Mouse (Mus musculus) heart, embryonic 13.5 days (tissue): ENCODE results near the gene Pold2. TPM values are rescaled to one million over a fixed set of nuclear protein-coding genes. Genes with fewer than 3 reads are reported as not detected.
A peak's percentile ranks its signal among the peaks of the same experiment; 100 is the strongest.

Source experiments
- ATAC-seq: fragments of 200-750 bp; cut with Nextera tagmentation; 2 replicates; pipeline ENCODE4 v1.8.0; 2017; ENCODE audit warnings: moderate TSS enrichment; ENCODE audit not compliant: insufficient number of reproducible peaks, low FRiP score, low TSS enrichment; ENCODE audit errors: extremely low read depth
- H3K27ac ChIP-seq: fragments of 300-500 bp; sonication (generic); replicated peaks from 2 replicates; pipeline ENCODE4 v1.5.1; 2015; ENCODE audit warnings: moderate library complexity, mild to moderate bottlenecking, inconsistent platforms
- H3K27me3 ChIP-seq: fragments of 300-500 bp; sonication (generic); replicated peaks from 2 replicates; pipeline ENCODE4 v1.6.1; 2015; ENCODE audit warnings: mild to moderate bottlenecking, inconsistent platforms
- H3K36me3 ChIP-seq: fragments of 300-500 bp; sonication (generic); 2 replicates; pipeline ENCODE4 v1.6.1; 2015; ENCODE audit warnings: mild to moderate bottlenecking, inconsistent platforms
- H3K4me1 ChIP-seq: fragments of 300-500 bp; sonication (generic); 2 replicates; pipeline ENCODE4 v1.6.1; 2015; ENCODE audit warnings: inconsistent platforms
- H3K4me2 ChIP-seq: fragments of 300-500 bp; sonication (generic); 2 replicates; pipeline ENCODE4 v1.6.1; 2015; ENCODE audit warnings: inconsistent platforms, mild to moderate bottlenecking, moderate library complexity
- H3K4me3 ChIP-seq: fragments of 300-500 bp; sonication (generic); 2 replicates; pipeline ENCODE4 v1.5.1; 2015; ENCODE audit warnings: moderate library complexity, mild to moderate bottlenecking, inconsistent platforms
- H3K9ac ChIP-seq: fragments of 300-500 bp; sonication (generic); 2 replicates; pipeline ENCODE4 v1.6.1; 2015; ENCODE audit warnings: inconsistent platforms, mild to moderate bottlenecking, moderate library complexity
- H3K9me3 ChIP-seq: fragments of 300-500 bp; sonication (generic); 2 replicates; pipeline ENCODE4 v1.6.1; 2016; ENCODE audit warnings: inconsistent platforms
- WGBS: fragments of 180-500 bp; shearing (Covaris S2); methylation state at CpG from one replicate; pipeline ENCODE4 v1.1.7; 2015; ENCODE audit warnings: mixed read lengths; 5-methylcytosine and 5-hydroxymethylcytosine counted together
- polyA plus RNA-seq: library from polyadenylated mRNA; unstranded; fragments of >200 nt; fragmentation: Nextera tagmentation; extraction: Ambion mirVana; gene quantifications from 2 replicates; pipeline ENCODE4 v1.2.1, GENCODE M21; 2015

Pold2 gene
- 109 and 127 TPM in 2 replicates for polyA plus RNA-seq

GRCm38 (mm10) chr11:5877921-5878526 lies at the start of gene Pold2:
Pold2 (minus strand) TSS chr11:5878292.
- 0 out of 2 replicates have a peak, but pooled peaks cover 3% of the 10 kb centered on the region for H3K9me3 ChIP-seq
- H3K4me1 ChIP-seq = peaks cover 35% of the 10 kb centered on the region
- peak within 1 kb of the TSS; percentile 87 for H3K4me2 ChIP-seq
- peak within 1 kb of the TSS; percentile 73 for H3K4me3 ChIP-seq
- H3K27me3 ChIP-seq = no peaks in the 10 kb centered on the region
- under 1% methylated on average over 52 of the region's 52 CpGs for WGBS
- ATAC-seq = peak; percentile 97
- peaks cover 37% of the 10 kb centered on the region for H3K36me3 ChIP-seq
- peak within 1 kb of the TSS; percentile 90 for H3K27ac ChIP-seq
- H3K9ac ChIP-seq = peak within 1 kb of the TSS; percentile 86

DNA sequence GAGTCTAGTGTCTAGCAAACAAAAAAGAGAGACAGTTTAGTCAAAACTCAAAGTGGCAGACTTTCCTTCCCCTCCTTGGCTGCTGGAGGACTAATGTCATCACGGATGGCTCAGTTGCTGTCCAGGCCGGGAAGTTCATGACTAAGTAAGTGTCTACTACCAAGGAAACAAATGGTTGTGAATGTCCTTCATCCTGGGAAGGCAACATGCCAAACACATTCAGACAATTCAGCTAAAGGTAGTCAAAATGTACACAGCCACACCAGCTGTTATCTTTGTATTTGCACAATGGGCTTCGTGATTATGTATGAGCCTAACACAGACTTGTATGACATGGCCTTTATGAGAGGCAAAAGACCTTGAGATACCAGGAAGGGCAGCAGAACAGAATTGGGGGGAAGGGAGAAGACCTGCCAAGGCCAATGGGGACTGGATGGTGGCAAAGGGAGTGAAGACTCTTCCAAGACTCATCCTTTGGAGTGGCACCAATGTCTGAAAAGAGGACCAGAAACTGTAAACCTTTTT lies 48.7 kb upstream of the Pold2 start:
- Histone ChIP-seq H3K4me2 (no peak overlapping the region), H3K27me3 (no peaks in the 10 kb centered on the region; the same call in 1 of the 2 replicates), H3K36me3 (no peaks in the 10 kb centered on the region), H3K9ac (no peak overlapping the region), H3K4me1 (no peaks in the 10 kb centered on the region), H3K4me3 (no peak overlapping the region), H3K27ac (no peak overlapping the region), H3K9me3 (no peaks in the 10 kb centered on the region)
- WGBS = 76% methylated on average over 3 of the region's 3 CpGs
- ATAC-seq = no peak

- 59% methylated on average over 8 of the region's 8 CpGs for WGBS
- no peaks in the 10 kb centered on the region for H3K9me3 ChIP-seq
- H3K4me3 ChIP-seq = no peak overlapping the region
- H3K4me2 ChIP-seq = no peak overlapping the region
- no peaks in the 10 kb centered on the region for H3K36me3 ChIP-seq
- no peak overlapping the region for H3K9ac ChIP-seq
- peaks cover 8% of the 10 kb centered on the region; the same call in 1 of the 2 replicates for H3K4me1 ChIP-seq
- ATAC-seq = no peak
- H3K27ac ChIP-seq = no peak overlapping the region
- H3K27me3 ChIP-seq = peaks cover 5% of the 10 kb centered on the region; the same call in 1 of the 2 replicates
These were observed 46.6 kb upstream of the Pold2 start for GRCm38 (mm10) chr11:5924699-5925098.

- no peak overlapping the region for H3K9ac ChIP-seq
- H3K36me3 ChIP-seq = no peaks in the 10 kb centered on the region
- H3K27ac ChIP-seq = no peak overlapping the region
- peaks cover 5% of the 10 kb centered on the region; the same call in 1 of the 2 replicates for H3K27me3 ChIP-seq
- ATAC-seq = no peak
- no peak overlapping the region for H3K4me2 ChIP-seq
- peaks cover 26% of the 10 kb centered on the region for H3K4me1 ChIP-seq
- H3K9me3 ChIP-seq = no peaks in the 10 kb centered on the region
- WGBS = 38% methylated on average over 17 of the region's 17 CpGs
- no peak overlapping the region for H3K4me3 ChIP-seq
These were observed 42.4 kb upstream of the Pold2 start for GRCm38 (mm10) chr11:5920323-5920960.

DNA sequence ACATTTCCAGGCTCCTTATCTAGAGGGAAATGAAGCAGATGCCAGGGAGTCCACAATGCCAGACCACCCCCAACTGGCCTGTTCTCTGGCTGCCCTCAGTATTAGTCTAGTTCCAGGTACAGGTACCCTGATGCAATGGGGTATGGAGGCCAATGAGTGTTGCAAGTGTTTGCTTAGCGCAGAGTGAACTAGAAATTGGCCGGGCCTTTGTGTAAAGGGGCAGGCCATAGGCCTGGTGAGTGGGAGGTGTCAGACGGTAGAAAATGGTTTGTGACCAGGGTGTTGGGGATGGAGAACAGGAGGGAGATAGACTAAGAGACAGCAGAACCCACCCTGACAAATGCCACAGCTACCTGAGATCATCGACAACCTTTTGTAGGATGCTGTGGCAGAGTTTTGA lies 41.5 kb upstream of the Pold2 start:
- no peak overlapping the region for H3K9ac ChIP-seq
- H3K9me3 ChIP-seq = no peaks in the 10 kb centered on the region
- H3K4me1 ChIP-seq = peaks cover 28% of the 10 kb centered on the region
- no peak for ATAC-seq
- no peak overlapping the region for H3K4me3 ChIP-seq
- H3K36me3 ChIP-seq = no peaks in the 10 kb centered on the region
- peaks cover 5% of the 10 kb centered on the region; the same call in 1 of the 2 replicates for H3K27me3 ChIP-seq
- 87% methylated on average over 4 of the region's 4 CpGs for WGBS
- no peak overlapping the region for H3K27ac ChIP-seq
- H3K4me2 ChIP-seq = no peak overlapping the region

GRCm38 (mm10) chr11:5918111-5918510 lies 40.0 kb upstream of the Pold2 start:
- 62% methylated on average over 2 of the region's 2 CpGs for WGBS
- no peak for ATAC-seq
- Histone ChIP-seq H3K4me2 (no peak overlapping the region), H3K36me3 (no peaks in the 10 kb centered on the region), H3K27ac (no peak overlapping the region), H3K9me3 (no peaks in the 10 kb centered on the region), H3K4me1 (peaks cover 32% of the 10 kb centered on the region), H3K27me3 (peaks cover 5% of the 10 kb centered on the region; the same call in 1 of the 2 replicates), H3K9ac (no peak overlapping the region), H3K4me3 (no peak overlapping the region)

DNA sequence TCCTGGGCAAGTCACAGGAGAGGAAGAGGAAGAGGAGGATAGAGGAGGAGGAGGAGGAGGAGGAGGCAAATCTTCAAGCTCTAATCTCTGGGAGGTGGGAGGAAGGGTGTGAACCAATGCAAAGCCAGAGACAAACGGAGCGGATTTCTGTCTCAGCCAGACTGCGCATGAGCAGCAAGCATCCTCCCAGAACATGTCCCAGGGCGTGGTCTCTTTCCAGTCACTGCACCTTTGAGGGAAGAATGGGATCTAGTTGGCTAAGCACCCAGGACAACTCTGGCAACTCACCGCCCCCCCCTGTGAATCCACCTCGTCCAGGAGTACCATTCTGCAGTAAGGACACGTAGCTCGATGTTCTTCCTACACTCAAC lies 38.1 kb upstream of the Pold2 start:
- Histone ChIP-seq H3K9ac (no peak overlapping the region), H3K4me2 (no peak overlapping the region), H3K36me3 (no peaks in the 10 kb centered on the region), H3K27ac (no peak overlapping the region), H3K4me3 (no peak overlapping the region), H3K27me3 (0 out of 2 replicates have a peak, but pooled peaks cover 1% of the 10 kb centered on the region), H3K4me1 (peaks cover 36% of the 10 kb centered on the region), H3K9me3 (no peaks in the 10 kb centered on the region)
- ATAC-seq = no peak
- WGBS = 68% methylated on average over 8 of the region's 8 CpGs

- peaks cover 34% of the 10 kb centered on the region for H3K4me1 ChIP-seq
These were observed 37.5 kb upstream of the Pold2 start for GRCm38 (mm10) chr11:5915429-5916177.

DNA sequence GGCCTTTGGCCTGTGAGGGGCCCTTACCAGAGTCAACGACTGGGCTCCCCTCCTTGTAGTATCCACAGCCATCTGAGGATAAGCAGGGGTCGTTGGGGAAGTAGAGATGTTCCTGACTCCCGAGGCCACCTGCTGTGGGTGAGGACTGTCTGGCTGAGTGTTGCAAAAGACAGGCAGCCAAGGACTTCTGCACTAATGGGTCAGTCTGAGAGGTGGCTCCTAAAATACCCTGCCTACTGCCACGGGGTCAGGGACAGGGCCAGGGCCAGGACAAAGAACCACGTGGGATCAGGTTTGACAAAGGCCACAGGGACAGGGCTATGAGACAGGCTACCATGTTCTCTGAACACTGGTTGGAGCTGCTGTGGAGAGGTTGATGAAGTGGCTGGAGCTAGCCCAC lies 36.8 kb upstream of the Pold2 start:
- Histone ChIP-seq H3K27me3 (no peaks in the 10 kb centered on the region), H3K9me3 (no peaks in the 10 kb centered on the region), H3K4me3 (no peak overlapping the region), H3K9ac (no peak overlapping the region), H3K27ac (no peak overlapping the region), H3K4me1 (peaks cover 28% of the 10 kb centered on the region), H3K4me2 (no peak overlapping the region), H3K36me3 (no peaks in the 10 kb centered on the region)
- no peak for ATAC-seq
- 45% methylated on average over 5 of the region's 5 CpGs for WGBS

More at GRCm38 (mm10) chr11:5915429-5916177, 37.5 kb upstream of the Pold2 start:
- Histone ChIP-seq H3K4me2 (no peak overlapping the region), H3K9me3 (no peaks in the 10 kb centered on the region), H3K27ac (no peak overlapping the region), H3K36me3 (no peaks in the 10 kb centered on the region), H3K9ac (no peak overlapping the region), H3K27me3 (no peaks in the 10 kb centered on the region), H3K4me3 (no peak overlapping the region)
- no peak for ATAC-seq
- WGBS = 70% methylated on average over 5 of the region's 5 CpGs

DNA sequence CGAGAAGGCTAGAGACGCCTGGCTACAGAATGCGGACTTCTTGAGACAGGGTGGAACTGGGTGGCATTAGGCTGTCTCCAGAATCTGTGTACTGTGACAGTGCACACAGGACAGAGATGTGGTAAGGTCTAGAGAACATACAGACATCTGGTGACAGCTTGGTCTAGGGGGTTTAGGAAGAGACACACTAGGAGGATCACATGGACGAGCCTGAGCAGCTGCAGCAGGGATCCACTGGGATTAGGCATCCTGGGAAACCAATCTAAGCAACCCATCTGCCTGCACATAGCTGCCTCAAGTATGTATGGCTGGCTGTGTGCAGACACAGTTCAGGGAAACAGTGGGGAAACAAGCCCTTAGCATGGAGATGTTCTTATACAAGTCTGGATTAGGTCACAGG lies 35.8 kb upstream of the Pold2 start:
- no peak overlapping the region for H3K9ac ChIP-seq
- peaks cover 28% of the 10 kb centered on the region for H3K4me1 ChIP-seq
- no peak for ATAC-seq
- no peaks in the 10 kb centered on the region for H3K36me3 ChIP-seq
- no peaks in the 10 kb centered on the region for H3K27me3 ChIP-seq
- no peaks in the 10 kb centered on the region for H3K9me3 ChIP-seq
- no peak overlapping the region for H3K4me3 ChIP-seq
- WGBS = 74% methylated on average over 4 of the region's 4 CpGs
- H3K27ac ChIP-seq = no peak overlapping the region
- no peak overlapping the region for H3K4me2 ChIP-seq

DNA sequence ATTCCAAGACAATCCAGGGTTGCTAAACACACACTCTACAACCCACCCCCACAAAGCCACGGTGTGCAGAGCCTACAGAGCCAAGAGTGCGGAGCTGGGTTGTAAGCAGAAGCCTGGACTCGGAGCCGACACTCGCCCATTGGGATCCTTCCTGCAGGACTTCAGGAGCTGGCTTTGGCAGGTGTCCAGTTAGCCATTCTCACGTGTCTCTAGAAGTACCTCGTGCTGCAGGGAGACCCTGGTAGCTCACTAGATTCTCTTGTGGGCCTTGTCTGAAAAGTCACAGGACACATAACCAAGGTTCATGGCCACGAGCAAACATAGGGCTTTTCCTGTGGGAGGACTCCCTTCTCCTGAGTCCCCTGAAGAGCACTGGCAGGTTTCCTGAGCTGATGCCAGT lies 35.2 kb upstream of the Pold2 start:
- no peaks in the 10 kb centered on the region for H3K27me3 ChIP-seq
- no peak overlapping the region for H3K27ac ChIP-seq
- no peak overlapping the region for H3K4me3 ChIP-seq
- H3K9me3 ChIP-seq = no peaks in the 10 kb centered on the region
- H3K4me1 ChIP-seq = peaks cover 28% of the 10 kb centered on the region
- ATAC-seq = no peak
- no peak overlapping the region for H3K9ac ChIP-seq
- WGBS = 53% methylated on average over 8 of the region's 8 CpGs
- H3K4me2 ChIP-seq = no peak overlapping the region
- no peaks in the 10 kb centered on the region for H3K36me3 ChIP-seq
